Mouse (Mus musculus) thymus, adult 2 months (tissue): ENCODE measurements around the gene Rec114. TPM values are rescaled to one million over a fixed set of nuclear protein-coding genes. Genes with fewer than 3 reads are reported as not detected.

Experiments used
- DNase-seq: peaks from one replicate; pipeline ENCODE4 v3.0.0; 2021
- H3K27ac ChIP-seq: fragments of 200-500 bp; 2 replicates; pipeline ENCODE4 v1.5.1; 2012; ENCODE audit warnings: low read length, control low read depth; ENCODE audit not compliant: control insufficient read depth, insufficient read depth
- H3K27me3 ChIP-seq: fragments of 200-500 bp; 2 replicates; pipeline ENCODE4 v1.6.1; 2012; ENCODE audit warnings: mild to moderate bottlenecking, low read length, moderate library complexity, mixed read lengths; ENCODE audit not compliant: control insufficient read depth, insufficient read depth
- H3K36me3 ChIP-seq: fragments of 200-500 bp; 2 replicates; pipeline ENCODE4 v1.6.1; 2012; ENCODE audit warnings: mild to moderate bottlenecking, low read length, moderate library complexity; ENCODE audit not compliant: control insufficient read depth, insufficient read depth
- H3K4me1 ChIP-seq: fragments of 200-500 bp; replicated peaks from 2 replicates; pipeline ENCODE4 v1.6.1; 2012; ENCODE audit warnings: low read length; ENCODE audit not compliant: control insufficient read depth, insufficient read depth
- H3K4me3 ChIP-seq: fragments of 200-500 bp; 2 replicates; pipeline ENCODE4 v1.5.1; 2012; ENCODE audit warnings: mild to moderate bottlenecking, low read length, control low read depth, moderate library complexity; ENCODE audit not compliant: control insufficient read depth, insufficient read depth
- CTCF ChIP-seq: fragments of 200-500 bp; IDR thresholded peaks from 2 replicates; pipeline ENCODE4 v1.5.1; 2012; ENCODE audit warnings: mild to moderate bottlenecking, control low read depth, low read length, moderate library complexity, borderline replicate concordance; ENCODE audit not compliant: control insufficient read depth, poor library complexity, insufficient read depth; ENCODE audit errors: extremely low read depth
- POLR2A ChIP-seq: fragments of 200-500 bp; IDR thresholded peaks from 2 replicates; pipeline ENCODE4 v1.6.1; 2012; ENCODE audit warnings: mild to moderate bottlenecking, low read length, control low read depth, moderate library complexity; ENCODE audit not compliant: control insufficient read depth, poor library complexity, insufficient read depth; ENCODE audit errors: extremely low read depth
- WGBS: fragments of 180-500 bp; shearing (Covaris S2); methylation state at CpG from one replicate; pipeline ENCODE4 v1.1.7; 2018; 5-methylcytosine and 5-hydroxymethylcytosine counted together
- polyA plus RNA-seq: library from polyadenylated mRNA; depleted of rRNA; stranded (reverse); fragments of >200 nt; gene quantifications from 2 replicates; pipeline ENCODE4 v1.2.3, GENCODE M21; 2012

Gene Rec114
- polyA plus RNA-seq, 1 experiment, result not detected

DNA sequence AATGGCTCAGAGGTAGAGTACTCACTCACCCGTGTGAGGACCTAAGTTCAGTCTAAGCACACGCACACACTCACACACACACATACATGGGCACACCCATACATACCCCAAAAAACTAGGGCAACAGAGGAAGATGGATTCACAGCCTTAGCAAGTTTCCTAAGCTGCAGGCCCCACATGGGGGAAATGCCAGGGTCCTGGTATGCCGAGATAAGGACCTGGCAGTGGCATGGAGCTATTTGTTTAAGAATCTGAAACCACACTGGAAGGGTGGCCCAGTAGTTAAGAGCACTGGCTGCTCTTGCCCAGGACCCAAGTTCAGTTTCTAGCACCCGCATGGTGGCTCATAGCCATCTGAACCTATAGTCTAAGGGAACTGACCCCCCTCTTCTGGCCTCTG lies 19.4 kb upstream of the Rec114 start:
- 89% methylated on average over 4 of the region's 4 CpGs for WGBS
- no peak for DNase-seq
- Histone ChIP-seq H3K4me3 (no peak overlapping the region), H3K36me3 (no peaks in the 10 kb centered on the region), H3K4me1 (no peaks in the 10 kb centered on the region), H3K27ac (no peak overlapping the region), H3K27me3 (no peaks in the 10 kb centered on the region)
- TF ChIP-seq CTCF (no peak), POLR2A (no peak)

DNA sequence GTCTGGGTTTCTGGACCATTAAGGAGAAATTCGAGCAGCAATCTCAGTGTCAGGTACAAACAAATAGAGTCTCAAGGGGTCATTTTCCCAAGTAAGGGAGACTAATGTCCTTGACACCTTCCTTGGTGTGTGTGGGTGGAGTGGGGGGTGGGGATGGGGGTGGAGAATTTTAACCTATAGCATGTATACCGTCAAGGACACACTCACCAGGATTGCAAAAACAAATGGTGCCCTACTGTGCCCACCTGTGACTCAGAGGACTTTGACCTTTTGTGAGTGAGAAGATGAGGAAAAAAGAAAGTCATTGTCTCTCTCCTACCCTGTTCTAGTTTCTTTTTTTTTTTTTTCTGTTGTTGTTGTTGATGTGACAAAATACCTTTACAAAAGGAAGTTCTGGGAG lies 18.3 kb upstream of the Rec114 start:
- DNase-seq, result no peak
- Histone ChIP-seq H3K27me3 (no peaks in the 10 kb centered on the region), H3K4me3 (no peak overlapping the region), H3K4me1 (no peaks in the 10 kb centered on the region), H3K36me3 (no peaks in the 10 kb centered on the region), H3K27ac (no peak overlapping the region)
- TF ChIP-seq CTCF, result no peak
- no peak for TF ChIP-seq POLR2A
- 91% methylated on average over 2 of the region's 2 CpGs for WGBS

DNA sequence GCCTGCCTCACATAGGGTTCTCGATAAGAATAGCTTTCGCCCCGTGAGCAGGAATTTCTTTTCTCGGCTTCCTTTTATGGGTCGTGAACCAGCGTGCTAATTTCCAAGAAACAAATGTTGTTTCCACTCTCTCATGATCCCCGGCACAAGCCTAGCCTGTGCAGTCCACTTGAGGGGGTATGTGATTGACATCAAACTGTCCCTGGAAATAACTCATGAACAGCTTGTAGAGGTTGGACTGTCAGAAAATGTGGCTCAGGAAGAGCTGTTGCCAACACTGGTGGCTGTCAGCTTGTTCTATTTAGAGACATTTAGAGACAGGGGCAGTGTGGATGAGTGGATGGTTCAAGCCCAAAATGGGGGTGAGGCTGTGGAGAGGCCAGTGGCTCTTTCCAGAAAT lies 15.0 kb upstream of the Rec114 start:
- WGBS, result 93% methylated on average over 7 of the region's 7 CpGs
- Histone ChIP-seq H3K27ac (no peak overlapping the region), H3K27me3 (no peaks in the 10 kb centered on the region), H3K36me3 (no peaks in the 10 kb centered on the region), H3K4me3 (no peak overlapping the region), H3K4me1 (no peaks in the 10 kb centered on the region)
- no peak for DNase-seq
- TF ChIP-seq POLR2A (no peak), CTCF (no peak)

DNA sequence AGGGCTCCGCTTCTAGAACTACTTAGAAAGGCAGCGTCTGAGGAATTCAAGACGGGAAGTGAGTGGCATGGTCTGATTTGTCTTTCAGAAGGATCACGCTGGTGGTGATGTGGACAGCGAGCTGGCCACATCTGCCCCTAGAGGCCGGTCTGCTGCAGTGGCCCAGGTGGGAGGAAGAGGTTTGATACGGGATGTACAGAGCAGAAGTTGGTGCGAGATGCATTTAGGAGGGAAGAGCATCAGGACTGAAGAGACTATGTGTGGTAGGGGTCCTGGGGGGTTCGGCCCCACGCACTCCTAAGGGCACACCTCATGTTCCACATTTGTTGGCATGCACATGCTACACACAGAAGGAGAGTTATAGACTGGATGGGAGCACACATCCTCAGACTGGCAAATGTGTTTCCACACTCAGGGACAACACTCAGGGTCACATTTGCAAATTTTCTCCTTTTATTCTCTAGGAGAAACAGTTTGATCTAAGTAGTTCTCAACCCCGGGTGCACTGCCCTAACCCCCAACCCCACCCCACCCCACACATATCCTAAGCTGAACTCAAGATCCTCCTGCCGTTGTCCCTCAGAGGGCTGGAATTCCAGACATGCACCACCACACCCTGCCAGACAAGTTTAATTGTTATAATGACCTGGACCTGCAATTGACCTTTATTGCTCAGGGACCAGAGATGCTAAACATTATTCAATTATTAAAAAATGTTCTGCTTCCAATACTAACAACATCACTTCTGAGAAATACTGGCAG lies 12.8 kb upstream of the Rec114 start:
- WGBS, result 82% methylated on average over 12 of the region's 12 CpGs
- no peaks in the 10 kb centered on the region for H3K4me1 ChIP-seq
- no peak for TF ChIP-seq CTCF
- no peak for TF ChIP-seq POLR2A
- no peak overlapping the region for H3K27ac ChIP-seq
- H3K36me3 ChIP-seq, result no peaks in the 10 kb centered on the region
- no peak overlapping the region for H3K4me3 ChIP-seq
- no peak for DNase-seq
- no peaks in the 10 kb centered on the region for H3K27me3 ChIP-seq

DNA sequence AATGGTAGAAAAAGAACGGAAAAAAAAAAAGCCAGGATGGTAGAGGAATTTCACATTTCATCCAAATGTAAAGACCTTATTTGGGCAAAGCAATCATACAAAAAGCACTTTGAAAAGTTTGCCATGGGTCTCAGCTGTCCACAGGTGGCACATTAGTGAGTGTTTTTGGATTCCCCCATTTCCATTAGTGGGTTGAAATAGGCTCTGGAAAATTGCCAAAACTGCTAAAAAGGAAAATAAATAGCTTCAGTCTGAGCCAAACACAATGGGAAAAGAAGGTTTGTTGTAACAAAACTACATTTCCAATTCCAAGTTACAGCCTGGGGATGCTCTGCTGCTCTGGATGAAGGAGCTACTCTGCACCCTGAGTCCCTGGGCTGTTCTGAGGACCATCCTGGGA lies 9.8 kb upstream of the Rec114 start:
- Histone ChIP-seq H3K4me3 (no peak overlapping the region), H3K27ac (no peak overlapping the region), H3K4me1 (no peaks in the 10 kb centered on the region), H3K36me3 (no peaks in the 10 kb centered on the region), H3K27me3 (no peaks in the 10 kb centered on the region)
- DNase-seq, result no peak
- no peak for TF ChIP-seq POLR2A
- WGBS, result 86% methylated on average over 1 of the region's 1 CpGs

DNA sequence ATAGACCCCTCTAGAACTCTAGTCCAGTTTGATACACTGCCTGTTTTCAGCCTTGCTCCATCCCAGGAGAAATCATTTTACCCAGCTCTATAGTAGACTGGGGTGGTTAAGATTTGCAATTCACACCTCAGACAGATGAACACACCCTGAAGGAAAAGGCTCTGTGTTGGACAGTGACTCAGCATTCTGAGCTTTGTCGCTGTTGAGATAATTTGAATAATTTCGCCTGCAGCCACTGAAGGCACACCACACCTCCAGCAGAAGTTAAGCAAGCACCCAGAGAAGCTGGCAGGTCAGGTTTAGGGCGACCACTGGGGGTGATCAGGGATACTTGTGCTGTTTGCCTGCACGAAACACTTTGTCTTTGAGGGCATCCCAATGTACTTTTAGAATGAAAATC lies 4.4 kb upstream of the Rec114 start:
- no peak for DNase-seq
- H3K27me3 ChIP-seq, result no peaks in the 10 kb centered on the region
- H3K4me3 ChIP-seq, result no peak overlapping the region
- no peaks in the 10 kb centered on the region for H3K36me3 ChIP-seq
- 23% methylated on average over 4 of the region's 4 CpGs for WGBS
- no peaks in the 10 kb centered on the region for H3K4me1 ChIP-seq
- no peak for TF ChIP-seq POLR2A
- TF ChIP-seq CTCF, result no peak
- H3K27ac ChIP-seq, result no peak overlapping the region

DNA sequence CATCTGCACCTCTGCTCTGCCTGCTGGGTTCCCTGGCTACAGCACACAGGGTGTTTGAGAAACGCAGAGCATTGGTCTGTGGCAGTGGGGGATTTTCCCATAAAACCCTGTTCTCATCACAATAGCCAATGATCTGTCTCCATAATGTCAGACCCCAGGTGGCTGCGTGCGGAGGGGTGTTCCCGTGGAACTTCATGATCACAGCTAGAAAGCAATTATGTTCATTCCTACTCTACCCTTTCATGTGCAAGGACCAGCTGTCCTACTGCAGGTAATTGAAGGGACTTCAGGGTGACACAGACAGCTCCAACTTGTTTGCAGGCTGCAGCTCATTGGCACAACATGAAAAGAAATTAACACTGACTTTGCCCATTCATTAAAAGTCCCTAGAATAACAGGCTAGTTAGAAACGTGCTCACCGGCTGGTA lies 3.6 kb upstream of the Rec114 start:
- Histone ChIP-seq H3K4me3 (no peak overlapping the region), H3K27ac (no peak overlapping the region), H3K27me3 (no peaks in the 10 kb centered on the region; the same call in 1 of the 2 replicates), H3K36me3 (no peaks in the 10 kb centered on the region), H3K4me1 (no peaks in the 10 kb centered on the region)
- WGBS, result 74% methylated on average over 6 of the region's 6 CpGs
- no peak for DNase-seq
- TF ChIP-seq CTCF (no peak), POLR2A (no peak)
